Mouse (Mus musculus) CH12.LX (cell line): Measurements from ENCODE around the gene Aco1.

ENCODE experiments used
- CTCF ChIP-seq, 2 experiments: IDR thresholded peaks in 1 of 2; conservative IDR thresholded peaks in 1 of 2; 2 replicates each; pipeline ENCODE4 v1.5.1; 2011 to 2012; ENCODE audit warnings: low read depth in 2 of 2, low read length in 2 of 2, improper control_type of control experiment in 1 of 2, inconsistent platforms in 1 of 2, mild to moderate bottlenecking in 1 of 2, moderate library complexity in 1 of 2
- E2F4 ChIP-seq: IDR thresholded peaks from 2 replicates; pipeline ENCODE4 v1.6.1; 2011; ENCODE audit warnings: low read depth, low read length, improper control_type of control experiment; ENCODE audit not compliant: insufficient replicate concordance
- HCFC1 ChIP-seq: IDR thresholded peaks from 2 replicates; pipeline ENCODE4 v1.6.1; 2012; ENCODE audit warnings: low read depth, mild to moderate bottlenecking, inconsistent platforms, low read length, improper control_type of control experiment
- POLR2A ChIP-seq: IDR thresholded peaks from 2 replicates; pipeline ENCODE4 v1.6.1; 2011; ENCODE audit warnings: low read depth, mild to moderate bottlenecking, improper control_type of control experiment, low read length
- POLR2AphosphoS2 ChIP-seq: IDR thresholded peaks from 2 replicates; pipeline ENCODE4 v1.6.1; 2011; ENCODE audit warnings: low read depth, low read length, improper control_type of control experiment
- USF1 ChIP-seq: IDR thresholded peaks from 2 replicates; pipeline ENCODE4 v1.6.1; 2014; ENCODE audit warnings: low read depth, mild to moderate bottlenecking, inconsistent platforms, low read length, improper control_type of control experiment
- ZC3H11A ChIP-seq: IDR thresholded peaks from 2 replicates; pipeline ENCODE4 v1.6.1; 2012; ENCODE audit warnings: low read depth, mild to moderate bottlenecking, inconsistent platforms, low read length, improper control_type of control experiment

DNA sequence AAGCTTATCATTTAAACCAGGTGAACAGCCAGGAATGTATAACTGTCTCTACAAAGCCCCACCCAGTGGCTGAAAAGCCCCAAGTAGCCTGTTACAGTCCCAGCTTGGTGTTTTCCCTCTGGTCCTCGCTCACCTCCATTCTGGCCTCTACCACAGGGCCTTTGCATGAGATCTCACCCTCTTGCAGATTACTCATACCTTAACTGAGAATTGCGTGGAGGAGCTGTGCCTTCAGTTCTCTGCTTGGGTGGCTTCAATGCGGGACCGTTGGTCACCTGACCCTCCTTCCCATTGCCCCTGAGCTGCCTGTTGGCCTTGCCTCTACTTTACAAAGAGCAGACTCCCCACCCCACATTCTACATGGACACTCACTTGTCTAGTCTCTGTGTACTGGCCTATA, 10.6 kb downstream of the Aco1 start:
- TF ChIP-seq POLR2A (no peak), USF1 (no peak), CTCF (conservative IDR thresholded peaks at IDR 0.05 in 1 of 2, IDR thresholded peaks at IDR 0.05 in 1 of 2; ENCODE audit: low read depth in 2 of 2, low read length in 2 of 2) (no peak), E2F4 (no peak), POLR2AphosphoS2 (no peak), ZC3H11A (no peak), HCFC1 (no peak)
